Mouse (Mus musculus) cerebellum, postnatal 4 days (tissue): ENCODE measurements around the gene Aipl1.

ENCODE experiments used
- DNase-seq, 2 experiments: peaks; one replicate each; pipeline ENCODE4 v3.0.0; 2022; ENCODE audit warnings: low spot score in 2 of 2, mixed read lengths in 1 of 2

The Aipl1 gene

DNA sequence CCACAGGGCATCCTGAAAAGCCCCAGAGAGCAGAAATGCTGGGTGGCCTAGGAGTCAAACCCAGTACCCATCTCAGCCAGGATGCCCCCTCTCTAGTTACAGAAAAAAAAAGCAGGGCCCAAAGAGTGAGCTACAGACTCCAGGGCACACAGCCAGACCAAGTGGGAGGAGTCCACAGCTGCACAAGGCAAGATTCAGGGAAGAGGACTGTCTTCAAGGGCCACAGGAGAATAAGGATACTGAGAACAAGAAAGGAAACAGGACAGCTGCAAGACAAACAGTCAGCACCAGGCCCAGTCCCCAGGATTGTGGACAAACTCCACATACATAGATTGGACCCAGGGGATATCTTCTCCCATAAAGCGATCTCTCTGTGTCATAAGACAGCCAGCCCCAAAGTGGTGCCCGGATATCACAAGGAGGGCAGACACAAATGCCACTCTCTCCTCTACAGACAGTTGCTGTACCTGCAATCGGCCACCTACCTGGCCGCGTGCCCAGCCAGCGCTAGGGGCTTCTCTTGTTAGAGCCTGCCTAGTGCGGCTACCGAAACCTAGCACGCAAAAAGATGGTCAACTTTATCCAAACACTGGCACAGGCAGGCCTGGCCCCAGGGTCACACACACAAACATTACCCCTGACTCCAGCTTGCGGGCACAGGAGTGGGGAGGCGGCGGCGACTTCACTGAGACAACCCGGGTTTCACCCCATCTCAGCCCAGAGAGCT, 13.0 kb upstream of the Aipl1 start:
- DNase-seq = no peak

DNA sequence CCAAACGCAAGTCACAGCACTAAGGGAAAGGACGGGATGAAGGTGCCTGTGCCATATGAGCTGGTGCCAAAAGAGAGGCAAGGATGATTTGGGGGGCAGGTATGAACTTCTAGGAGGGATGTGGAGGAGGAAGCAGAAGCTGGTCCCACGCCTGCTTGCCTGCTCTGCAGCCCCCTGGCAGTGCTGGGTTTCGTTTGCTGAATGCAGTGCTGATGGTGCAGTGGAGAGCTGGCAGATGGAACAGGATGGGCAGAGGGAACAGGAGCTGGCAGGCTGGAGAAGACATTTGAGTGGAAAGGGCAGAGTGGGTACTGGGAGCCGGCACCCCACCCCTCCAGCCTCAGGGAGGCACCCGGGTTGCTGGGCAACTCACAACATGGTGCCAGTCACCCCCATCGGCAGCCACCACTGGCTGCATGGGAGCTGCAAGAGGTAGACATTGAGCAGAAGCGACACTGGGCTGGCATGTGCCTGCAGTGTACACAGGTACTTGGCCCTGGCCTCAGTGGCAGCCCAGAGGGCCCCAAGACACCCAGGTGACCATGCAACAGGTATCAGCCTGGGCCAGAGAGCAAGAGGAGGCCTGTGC, 12.0 kb upstream of the Aipl1 start:
- DNase-seq = no peak

- no peak for DNase-seq
Measured at GRCm38 (mm10) chr11:72048730-72049129, 11.4 kb upstream of the Aipl1 start.

- DNase-seq = no peak
Measured at GRCm38 (mm10) chr11:72044231-72044630, 6.9 kb upstream of the Aipl1 start.

DNA sequence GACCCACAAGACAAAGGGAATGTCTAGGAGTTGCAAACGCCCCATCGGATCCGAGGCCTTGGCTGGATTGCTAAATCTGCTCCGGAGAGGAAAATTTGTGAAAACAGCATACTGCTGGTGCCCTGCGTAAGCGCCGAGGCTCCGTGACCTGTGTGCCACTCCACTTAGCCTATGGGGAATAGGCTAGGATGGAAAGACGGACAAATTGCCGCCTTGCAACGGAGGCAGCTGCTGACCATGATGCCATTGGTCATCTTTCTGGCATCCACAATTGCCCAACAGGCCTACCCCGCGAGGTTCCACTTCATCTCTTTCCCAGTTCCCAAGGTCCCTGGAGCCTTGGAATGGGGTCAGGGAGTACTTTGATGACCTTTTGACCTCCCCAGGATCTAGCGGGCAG, 5.3 kb upstream of the Aipl1 start:
- no peak for DNase-seq

DNA sequence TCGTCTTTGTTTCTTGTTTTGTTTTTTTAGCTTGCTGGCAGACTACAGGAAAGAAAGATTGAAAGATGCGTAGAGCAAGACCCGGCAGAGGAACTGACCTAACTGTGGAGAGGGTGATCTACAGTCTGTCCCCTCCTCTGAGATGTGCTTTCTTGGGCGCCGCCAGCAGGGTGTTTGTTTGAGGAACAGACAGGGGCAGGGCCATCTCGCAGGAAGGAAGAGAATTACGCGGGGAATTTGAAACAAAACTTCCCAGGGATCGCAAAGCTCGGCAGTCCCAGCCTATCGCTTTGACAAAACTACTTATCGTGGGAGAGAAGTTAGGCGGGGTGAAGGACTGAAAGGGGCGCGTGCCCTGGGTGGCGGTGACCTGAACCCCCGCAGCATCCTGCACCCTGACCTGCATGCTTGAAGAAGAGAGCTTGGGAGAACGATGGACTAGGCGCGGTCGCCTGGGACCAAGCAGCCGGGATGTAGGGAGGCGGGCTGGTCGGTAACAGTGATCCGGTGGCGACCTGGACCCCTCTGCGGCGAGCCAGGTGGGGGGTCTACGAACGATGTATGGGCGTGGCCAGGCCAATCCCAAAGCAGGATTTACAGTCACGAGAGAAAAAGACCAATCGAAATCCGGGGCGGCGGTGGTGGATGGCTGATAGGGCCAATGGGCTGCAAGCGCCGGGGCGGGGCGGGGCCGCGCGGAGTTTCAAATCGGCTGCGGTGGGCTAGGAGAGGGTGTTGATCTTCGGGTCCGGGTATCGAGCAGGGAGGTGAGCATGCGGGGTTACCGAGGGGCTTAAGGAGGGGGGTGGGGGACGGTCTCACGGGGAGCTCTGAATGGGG, 4.7 kb upstream of the Aipl1 start, which contains the start of gene Pimreg:
TSS of gene Pimreg (plus strand) at position 265 of the 840 bp plus-strand sequence.
- peak; percentile 85 to 91 for DNase-seq

- DNase-seq = no peak
Measured at GRCm38 (mm10) chr11:72041290-72041767, 4.0 kb upstream of the Aipl1 start.

GRCm38 (mm10) chr11:72039599-72040386, 2.5 kb upstream of the Aipl1 start:
- no peak for DNase-seq

DNA sequence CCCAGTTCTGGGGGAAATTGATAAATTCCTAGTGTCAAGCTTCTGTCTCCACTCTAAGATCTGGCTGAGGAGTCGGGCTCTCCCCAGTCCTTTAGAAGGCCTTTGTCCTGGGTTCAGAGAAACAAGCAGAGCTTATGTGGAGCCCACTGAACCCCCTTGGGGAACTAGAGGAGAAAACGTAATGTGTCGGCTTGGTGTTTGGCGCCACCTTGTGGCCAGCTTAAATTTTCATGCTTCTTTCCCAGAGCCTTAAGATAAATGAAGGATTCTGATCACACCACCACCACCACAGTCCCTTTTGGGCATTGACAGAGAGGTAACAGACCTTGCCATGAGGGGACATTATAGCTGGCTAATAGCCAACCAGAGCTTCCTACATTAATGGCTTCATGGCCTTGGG, 687 bp upstream of the Aipl1 start:
- DNase-seq = peak; percentile 78 to 85

GRCm38 (mm10) chr11:72032589-72032988, 4.7 kb downstream of the Aipl1 start:
- DNase-seq = no peak

DNA sequence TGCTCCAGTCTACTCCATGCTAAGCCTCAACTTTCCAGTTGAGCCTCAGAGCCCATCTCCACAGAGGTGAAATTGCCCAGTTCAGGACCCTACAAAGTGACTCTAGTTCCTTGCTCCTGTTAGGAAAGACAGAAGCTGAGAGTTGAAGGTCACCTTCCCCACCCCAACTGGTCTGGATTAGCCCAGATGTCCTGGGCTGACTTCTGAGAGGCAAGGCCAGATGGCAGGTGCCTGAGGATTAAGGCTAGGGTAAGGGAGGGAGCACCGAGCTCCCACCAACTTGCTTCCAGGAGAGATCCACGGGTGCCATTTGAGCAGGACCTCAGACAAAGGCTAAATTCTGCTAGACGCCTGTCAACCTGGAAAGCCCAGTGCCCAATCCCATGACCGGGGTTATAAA, 5.2 kb downstream of the Aipl1 start:
- no peak for DNase-seq

DNA sequence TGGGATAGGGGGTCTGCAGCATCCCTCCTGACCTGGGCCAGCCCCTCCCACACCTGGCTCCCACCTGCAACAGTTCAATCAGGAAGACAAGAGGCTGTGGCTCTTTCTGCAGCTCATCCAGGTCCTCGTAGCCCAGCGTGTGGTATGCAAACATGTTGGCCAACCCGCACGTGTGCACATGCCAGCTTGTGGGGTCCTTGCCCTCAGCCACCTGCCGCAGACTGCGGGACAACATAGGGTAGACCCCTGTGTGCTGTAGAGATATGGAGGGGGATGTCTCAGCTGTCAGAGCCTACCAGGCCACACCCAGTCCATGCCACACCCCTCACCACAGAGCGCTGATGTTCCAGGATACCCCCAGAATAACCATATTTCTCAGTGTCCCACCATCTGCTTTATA, 6.0 kb downstream of the Aipl1 start:
- DNase-seq = no peak

- peak in 1 of 2 experiments; percentile 53 for DNase-seq
Measured at GRCm38 (mm10) chr11:72029143-72029542, 8.2 kb downstream of the Aipl1 start.

GRCm38 (mm10) chr11:72027836-72028235, 9.5 kb downstream of the Aipl1 start:
- no peak for DNase-seq

DNA sequence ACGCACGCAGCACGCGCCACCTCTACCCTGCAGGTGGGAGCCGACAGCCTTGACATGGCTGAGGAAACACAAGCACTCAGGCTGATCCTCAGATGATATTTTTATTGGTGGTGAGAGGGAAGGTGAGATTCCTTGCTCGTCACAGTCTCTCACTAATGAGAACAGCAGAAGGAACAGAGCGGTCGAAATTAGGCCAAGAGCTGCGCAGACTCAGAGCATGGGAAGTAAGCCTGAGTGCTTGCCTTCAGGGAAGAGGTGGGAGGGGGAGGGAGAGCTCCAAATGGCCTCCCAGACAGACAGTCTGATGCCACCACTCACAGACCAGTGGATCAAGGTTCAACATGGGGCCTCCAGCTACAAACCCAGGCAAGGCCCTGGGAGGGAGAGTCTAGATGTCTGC, 10.8 kb downstream of the Aipl1 start:
- no peak for DNase-seq

- DNase-seq = no peak
Measured at GRCm38 (mm10) chr11:72025843-72026242, 11.5 kb downstream of the Aipl1 start.

GRCm38 (mm10) chr11:72024193-72024781, 13.0 kb downstream of the Aipl1 start:
- DNase-seq = peak in 1 of 2 experiments; percentile 77

- DNase-seq = peak in 1 of 2 experiments; percentile 31
Measured at GRCm38 (mm10) chr11:72023581-72023980, 13.7 kb downstream of the Aipl1 start.

GRCm38 (mm10) chr11:72022827-72023226, 14.5 kb downstream of the Aipl1 start:
- no peak for DNase-seq

GRCm38 (mm10) chr11:72021015-72021414, 16.3 kb downstream of the Aipl1 start:
- no peak for DNase-seq

GRCm38 (mm10) chr11:72017253-72017601, 20.1 kb downstream of the Aipl1 start:
- no peak for DNase-seq
